Mouse (Mus musculus) heart, postnatal 0 days (tissue): ENCODE measurements around the gene Pdpn. TPM values are rescaled to one million over a fixed set of nuclear protein-coding genes. Genes with fewer than 3 reads are reported as not detected.

ENCODE experiments used
- ATAC-seq: fragments of 200-750 bp; cut with Nextera tagmentation; 2 replicates; pipeline ENCODE4 v1.8.0; 2017; ENCODE audit warnings: low read depth, moderate number of reproducible peaks, moderate library complexity; ENCODE audit not compliant: insufficient read depth
- DNase-seq: peaks from one replicate; pipeline ENCODE4 v3.0.0-alpha.2; 2016; ENCODE audit warnings: low spot score
- H3K27ac ChIP-seq: fragments of 300-500 bp; sonication (generic); 2 replicates; pipeline ENCODE4 v1.5.1; 2014; ENCODE audit warnings: low read depth, mild to moderate bottlenecking
- H3K27me3 ChIP-seq: fragments of 300-500 bp; sonication (generic); 2 replicates; pipeline ENCODE4 v1.6.1; 2014; ENCODE audit warnings: low read length, mixed read lengths; ENCODE audit not compliant: control insufficient read depth, insufficient read depth
- H3K36me3 ChIP-seq: fragments of 300-500 bp; sonication (generic); replicated peaks from 2 replicates; pipeline ENCODE4 v1.6.1; 2014; ENCODE audit warnings: low read length, mixed read lengths; ENCODE audit not compliant: control insufficient read depth, insufficient read depth
- H3K4me1 ChIP-seq: fragments of 300-500 bp; sonication (generic); 2 replicates; pipeline ENCODE4 v1.6.1; 2014; ENCODE audit warnings: antibody characterized with exemption; ENCODE audit not compliant: control insufficient read depth, insufficient read depth
- H3K4me2 ChIP-seq: fragments of 300-500 bp; sonication (generic); 2 replicates; pipeline ENCODE4 v1.6.1; 2014; ENCODE audit warnings: low read depth, mild to moderate bottlenecking, low read length, moderate library complexity
- H3K4me3 ChIP-seq: fragments of 300-500 bp; sonication (generic); 2 replicates; pipeline ENCODE4 v1.5.1; 2014; ENCODE audit warnings: low read depth, low read length
- H3K9ac ChIP-seq: fragments of 300-500 bp; sonication (generic); replicated peaks from 2 replicates; pipeline ENCODE4 v1.6.1; 2014; ENCODE audit warnings: low read depth, low read length, mixed read lengths
- H3K9me3 ChIP-seq: fragments of 300-500 bp; sonication (generic); replicated peaks from 2 replicates; pipeline ENCODE4 v1.6.1; 2016; ENCODE audit warnings: low read length; ENCODE audit not compliant: control insufficient read depth
- CTCF ChIP-seq: IDR thresholded peaks from 2 replicates; pipeline ENCODE4 v1.5.1; 2016; ENCODE audit warnings: antibody characterized with exemption, control low read depth, low read depth
- EP300 ChIP-seq: IDR thresholded peaks from 2 replicates; pipeline ENCODE4 v1.6.1; 2016; ENCODE audit warnings: antibody characterized with exemption, low read depth
- WGBS: fragments of 180-500 bp; shearing (Covaris S2); extraction: QIAGEN DNeasy Blood & Tissue Kit; methylation state at CpG from one replicate; pipeline ENCODE4 v1.1.7; 2014; 5-methylcytosine and 5-hydroxymethylcytosine counted together
- polyA plus RNA-seq: library from polyadenylated mRNA; unstranded; fragments of >200 nt; fragmentation: Nextera tagmentation; extraction: Ambion mirVana; gene quantifications from 2 replicates; pipeline ENCODE4 v1.2.1, GENCODE M21; 2015
- total RNA-seq: library from RNA; depleted of rRNA; stranded (reverse); fragments of >200 nt; gene quantifications from 2 replicates; pipeline ENCODE4 v1.2.3, GENCODE M21; 2014; ENCODE audit warnings: low replicate concordance; rRNA removed

The Pdpn gene
- total and polyA plus RNA-seq, 2 experiments from 2014 or later, result 6.8 to 13.6 TPM

- TF ChIP-seq EP300 (no peak), CTCF (no peak)
- 29% methylated on average over 9 of the region's 9 CpGs for WGBS
These were observed 73.5 kb downstream of the Pdpn start for GRCm38 (mm10) chr4:143225886-143226285.

GRCm38 (mm10) chr4:143219316-143219751, 80.0 kb downstream of the Pdpn start:
- no peak for ATAC-seq
- H3K9ac ChIP-seq, result no peak overlapping the region
- no peaks in the 10 kb centered on the region for H3K4me1 ChIP-seq
- TF ChIP-seq CTCF, result no peak
- TF ChIP-seq EP300, result no peak
- H3K4me3 ChIP-seq, result no peak overlapping the region
- 61% methylated on average over 9 of the region's 9 CpGs for WGBS
- H3K27ac ChIP-seq, result no peak overlapping the region
- H3K36me3 ChIP-seq, result no peaks in the 10 kb centered on the region
- no peak overlapping the region for H3K4me2 ChIP-seq
- DNase-seq, result no peak
- H3K27me3 ChIP-seq, result no peaks in the 10 kb centered on the region
- H3K9me3 ChIP-seq, result no peaks in the 10 kb centered on the region

More at GRCm38 (mm10) chr4:143225886-143226285, 73.5 kb downstream of the Pdpn start:
- H3K4me3 ChIP-seq, result no peak overlapping the region
- H3K36me3 ChIP-seq, result no peaks in the 10 kb centered on the region
- no peaks in the 10 kb centered on the region for H3K9me3 ChIP-seq
- no peaks in the 10 kb centered on the region for H3K27me3 ChIP-seq
- ATAC-seq (no peak), DNase-seq (no peak)
- no peak overlapping the region for H3K9ac ChIP-seq
- H3K27ac ChIP-seq, result no peak overlapping the region
- H3K4me2 ChIP-seq, result no peak overlapping the region
- no peaks in the 10 kb centered on the region for H3K4me1 ChIP-seq

- H3K9me3 ChIP-seq, result no peaks in the 10 kb centered on the region
- DNase-seq (no peak), ATAC-seq (no peak)
- H3K4me2 ChIP-seq, result no peak overlapping the region
- H3K27ac ChIP-seq, result no peak overlapping the region
- no peak overlapping the region for H3K4me3 ChIP-seq
- H3K36me3 ChIP-seq, result no peaks in the 10 kb centered on the region
- no peak overlapping the region for H3K9ac ChIP-seq
- H3K27me3 ChIP-seq, result no peaks in the 10 kb centered on the region
- no peak for TF ChIP-seq EP300
- TF ChIP-seq CTCF, result no peak
- H3K4me1 ChIP-seq, result no peaks in the 10 kb centered on the region
- 68% methylated on average over 2 of the region's 2 CpGs for WGBS
These were observed 80.5 kb downstream of the Pdpn start for GRCm38 (mm10) chr4:143218858-143219257.

Other genes starting within 250 kb of the Pdpn start
- 5.5 and 5.7 TPM in 2 replicates for gene Prdm2, start 86.6 kb downstream of the Pdpn start, total RNA-seq
- 5.2 and 5.8 TPM in 2 replicates for gene Prdm2, start 86.6 kb downstream of the Pdpn start, polyA plus RNA-seq
- not detected in 2 replicates for gene Lrrc38, start 50.2 kb upstream of the Pdpn start, total RNA-seq
- gene Lrrc38, start 50.2 kb upstream of the Pdpn start, polyA plus RNA-seq, result 0.23 and 0.32 TPM in 2 replicates
- gene Pramel1, start 94.9 kb upstream of the Pdpn start, total RNA-seq, result not detected in 2 replicates
- not detected in 2 replicates for gene Pramel1, start 94.9 kb upstream of the Pdpn start, polyA plus RNA-seq
- 21.5 and 24.7 TPM in 2 replicates for gene Pramef8, start 112.9 kb upstream of the Pdpn start, total RNA-seq
- gene Pramef8, start 112.9 kb upstream of the Pdpn start, polyA plus RNA-seq, result 8.3 and 9.2 TPM in 2 replicates
- gene Oog4, start 150.8 kb upstream of the Pdpn start, total RNA-seq, result not detected in 2 replicates
- not detected in 2 replicates for gene Oog4, start 150.8 kb upstream of the Pdpn start, polyA plus RNA-seq
- not detected in 2 replicates for gene Gm13043, start 211.8 kb upstream of the Pdpn start, total RNA-seq
- not detected in 2 replicates for gene Gm13043, start 211.8 kb upstream of the Pdpn start, polyA plus RNA-seq
- gene Gm13040, start 236.4 kb upstream of the Pdpn start, total RNA-seq, result not detected in 2 replicates
- not detected in 2 replicates for gene Gm13040, start 236.4 kb upstream of the Pdpn start, polyA plus RNA-seq